Mouse (Mus musculus) limb, embryonic 11.5 days (tissue): Measurements from ENCODE around the gene Hmgcll1. TPM values are rescaled to one million over a fixed set of nuclear protein-coding genes. Genes with fewer than 3 reads are reported as not detected.

Experiments used
- ATAC-seq: fragments of 200-750 bp; cut with Nextera tagmentation; 2 replicates; pipeline ENCODE4 v1.8.0; 2017; ENCODE audit warnings: low read depth; ENCODE audit not compliant: insufficient number of reproducible peaks, low FRiP score, low TSS enrichment
- DNase-seq: peaks from one replicate; pipeline ENCODE4 v3.0.0-alpha.2; 2015; ENCODE audit warnings: low spot score
- H3K27ac ChIP-seq: fragments of 300-500 bp; sonication (generic); replicated peaks from 2 replicates; pipeline ENCODE4 v1.5.1; 2014; ENCODE audit warnings: low read depth, mild to moderate bottlenecking, low read length
- H3K27me3 ChIP-seq: fragments of 300-500 bp; sonication (generic); 2 replicates; pipeline ENCODE4 v1.6.1; 2014; ENCODE audit warnings: mild to moderate bottlenecking, low read length, mixed read lengths; ENCODE audit not compliant: control insufficient read depth, insufficient read depth
- H3K36me3 ChIP-seq: fragments of 300-500 bp; sonication (generic); 2 replicates; pipeline ENCODE4 v1.6.1; 2014; ENCODE audit warnings: mild to moderate bottlenecking, low read length, moderate library complexity, mixed read lengths; ENCODE audit not compliant: control insufficient read depth, insufficient read depth
- H3K4me1 ChIP-seq: fragments of 300-500 bp; sonication (generic); 2 replicates; pipeline ENCODE4 v1.6.1; 2014; ENCODE audit warnings: low read length, mixed read lengths; ENCODE audit not compliant: control insufficient read depth, insufficient read depth
- H3K4me2 ChIP-seq: fragments of 300-500 bp; sonication (generic); 2 replicates; pipeline ENCODE4 v1.6.1; 2014; ENCODE audit warnings: low read depth, mild to moderate bottlenecking, moderate library complexity; ENCODE audit not compliant: severe bottlenecking
- H3K4me3 ChIP-seq: fragments of 300-500 bp; sonication (generic); 2 replicates; pipeline ENCODE4 v1.5.1; 2014; ENCODE audit warnings: low read depth, low read length
- H3K9ac ChIP-seq: fragments of 300-500 bp; sonication (generic); 2 replicates; pipeline ENCODE4 v1.6.1; 2014; ENCODE audit warnings: mild to moderate bottlenecking, low read length
- H3K9me3 ChIP-seq: fragments of 300-500 bp; sonication (generic); 2 replicates; pipeline ENCODE4 v1.6.1; 2016; ENCODE audit warnings: low read length; ENCODE audit not compliant: control insufficient read depth
- WGBS: fragments of 180-500 bp; shearing (Covaris S2); extraction: QIAGEN DNeasy Blood & Tissue Kit; methylation state at CpG from one replicate; pipeline ENCODE4 v1.1.7; 2014; 5-methylcytosine and 5-hydroxymethylcytosine counted together
- polyA plus RNA-seq: library from polyadenylated mRNA; unstranded; fragments of >200 nt; fragmentation: Nextera tagmentation; extraction: Ambion mirVana; gene quantifications from 2 replicates; pipeline ENCODE4 v1.2.1, GENCODE M21; 2014

Hmgcll1 gene
- polyA plus RNA-seq, 1 experiment from 2014 or later, result 7.0 TPM

DNA sequence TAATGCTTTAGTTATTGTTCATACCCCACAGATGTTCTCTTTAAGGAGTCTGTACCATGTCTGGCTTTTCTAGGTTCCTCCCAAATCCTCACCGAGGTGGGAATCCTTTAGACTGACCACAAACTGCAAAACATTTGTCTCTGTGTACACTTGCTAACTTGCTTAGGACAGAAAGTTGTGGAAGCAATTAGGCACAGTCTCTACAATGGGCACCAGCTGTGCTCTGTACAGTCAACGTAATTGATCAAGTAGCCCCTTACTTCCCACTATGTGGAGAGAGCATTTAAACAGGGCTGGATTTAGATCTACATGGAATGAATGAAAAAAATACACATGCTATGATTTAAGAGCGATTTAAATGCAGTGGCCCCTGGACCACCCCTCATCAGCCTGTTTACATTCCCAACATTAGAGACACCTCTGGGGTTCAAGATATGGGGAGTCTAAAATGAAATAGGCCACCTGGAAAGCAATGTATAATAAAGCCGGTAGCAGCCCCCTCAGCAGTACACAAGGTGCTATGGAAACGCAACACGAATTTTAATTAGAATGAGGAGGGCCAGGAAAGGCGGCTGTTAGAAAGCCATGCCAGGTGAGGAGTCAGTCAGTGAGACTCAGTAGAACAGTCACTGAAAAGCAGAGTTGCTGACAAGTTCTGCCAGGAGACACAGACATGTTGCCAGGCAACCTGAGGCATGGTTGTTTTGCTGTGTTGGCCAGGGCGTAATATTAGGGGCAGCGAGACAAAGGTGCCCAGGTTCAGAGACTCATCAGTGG is 23.9 kb downstream of the Hmgcll1 start:
- Histone ChIP-seq H3K27ac (peak overlapping the region; percentile 51), H3K4me2 (no peak overlapping the region), H3K9me3 (no peaks in the 10 kb centered on the region), H3K36me3 (no peaks in the 10 kb centered on the region), H3K4me3 (no peak overlapping the region), H3K9ac (no peak overlapping the region), H3K27me3 (no peaks in the 10 kb centered on the region), H3K4me1 (peaks cover 26% of the 10 kb centered on the region)
- ATAC-seq (peak; percentile 70), DNase-seq (peak; percentile 43)
- WGBS, result 32% methylated on average over 9 of the region's 9 CpGs

DNA sequence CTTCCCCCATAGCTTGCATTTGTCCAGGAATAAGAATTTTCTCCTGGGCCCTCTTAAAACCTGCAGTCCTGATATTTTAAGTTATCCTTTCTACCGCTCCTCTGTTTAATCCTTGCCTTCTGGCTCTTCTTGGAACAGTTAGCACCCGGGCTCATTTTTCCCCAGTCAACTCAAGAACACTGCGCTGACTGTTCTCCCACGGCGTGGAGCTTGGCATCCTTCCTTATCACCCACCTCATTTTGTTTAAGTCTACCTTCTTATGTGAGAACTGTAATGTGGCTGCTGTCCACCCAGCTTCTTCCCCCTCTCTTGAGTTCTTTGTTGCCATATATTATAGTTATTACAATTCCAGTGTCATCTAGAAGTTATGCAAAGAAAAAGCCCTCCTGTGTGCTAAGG is 25.1 kb downstream of the Hmgcll1 start:
- H3K27ac ChIP-seq, result no peak overlapping the region
- no peaks in the 10 kb centered on the region for H3K27me3 ChIP-seq
- WGBS, result 85% methylated on average over 5 of the region's 5 CpGs
- no peaks in the 10 kb centered on the region for H3K36me3 ChIP-seq
- ATAC-seq, result no peak
- no peak overlapping the region for H3K4me3 ChIP-seq
- no peak overlapping the region for H3K4me2 ChIP-seq
- H3K9me3 ChIP-seq, result no peaks in the 10 kb centered on the region
- peaks cover 26% of the 10 kb centered on the region for H3K4me1 ChIP-seq
- H3K9ac ChIP-seq, result no peak overlapping the region
- DNase-seq, result no peak

DNA sequence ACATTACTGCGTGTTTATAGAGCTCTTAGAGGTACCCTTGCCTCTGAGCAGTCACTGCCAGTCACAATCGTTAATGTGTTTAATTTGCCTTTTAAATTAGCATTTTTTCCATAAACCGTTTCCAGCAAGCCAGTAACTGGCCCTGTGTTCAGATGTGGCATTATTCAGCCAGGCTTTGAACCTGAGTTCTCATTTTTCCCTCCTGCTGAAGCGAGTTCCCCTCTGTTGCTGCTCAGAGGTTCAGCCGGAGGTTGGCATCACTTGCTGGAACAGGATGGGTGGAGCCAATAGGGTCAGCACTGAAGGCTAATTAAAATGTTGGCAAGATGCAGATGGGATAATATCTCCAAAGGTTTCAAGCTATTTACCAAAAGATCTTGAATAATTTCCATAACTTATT is 28.7 kb downstream of the Hmgcll1 start:
- no peaks in the 10 kb centered on the region for H3K27me3 ChIP-seq
- H3K36me3 ChIP-seq, result no peaks in the 10 kb centered on the region
- DNase-seq, result no peak
- no peak overlapping the region for H3K27ac ChIP-seq
- no peak overlapping the region for H3K4me3 ChIP-seq
- 40% methylated on average over 5 of the region's 5 CpGs for WGBS
- ATAC-seq, result no peak
- peaks cover 14% of the 10 kb centered on the region for H3K4me1 ChIP-seq
- H3K4me2 ChIP-seq, result no peak overlapping the region
- no peak overlapping the region for H3K9ac ChIP-seq
- H3K9me3 ChIP-seq, result no peaks in the 10 kb centered on the region

DNA sequence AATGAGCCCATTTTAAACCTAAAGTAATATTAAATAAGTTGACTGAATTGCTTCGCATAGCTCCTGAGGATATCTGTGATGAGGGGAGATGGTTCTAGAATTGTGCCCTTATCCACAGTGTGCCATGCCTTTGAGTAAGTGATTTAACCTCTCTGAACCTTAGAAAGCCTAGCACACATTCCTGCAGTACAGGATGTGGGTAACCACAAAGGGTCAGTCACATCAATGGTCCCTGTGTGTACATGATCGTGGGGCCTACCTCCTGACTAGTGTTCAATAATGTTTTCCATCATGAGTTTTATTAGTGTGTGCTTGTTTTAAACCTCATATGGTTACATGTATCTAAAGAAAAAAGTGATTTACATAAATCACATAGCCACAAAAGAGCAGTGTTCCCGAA is 46.3 kb downstream of the Hmgcll1 start:
- 79% methylated on average over 3 of the region's 3 CpGs for WGBS
- H3K27ac ChIP-seq, result no peak overlapping the region

DNA sequence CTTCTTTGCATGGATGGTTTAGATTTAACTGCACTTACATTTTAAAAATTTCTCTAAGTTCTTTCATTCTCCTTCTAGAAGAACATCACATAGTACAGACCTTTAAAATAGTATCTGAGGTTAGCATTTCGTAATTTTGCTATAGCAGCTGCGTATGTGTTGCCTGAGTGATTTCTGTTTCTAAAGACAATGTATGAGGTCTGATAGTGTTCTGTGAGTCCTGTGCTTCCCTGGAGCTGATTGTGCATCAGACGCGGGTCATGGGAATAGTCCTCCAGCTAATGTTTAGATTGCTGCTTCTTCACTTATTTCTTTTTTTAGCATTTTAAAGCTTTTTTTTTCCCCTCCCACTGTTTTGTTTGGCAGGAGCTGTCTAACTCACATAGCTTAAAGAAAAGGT is 46.8 kb downstream of the Hmgcll1 start:
- 87% methylated on average over 4 of the region's 4 CpGs for WGBS
- no peak overlapping the region for H3K4me2 ChIP-seq
- no peaks in the 10 kb centered on the region for H3K27me3 ChIP-seq
- ATAC-seq, result no peak
- H3K4me1 ChIP-seq, result no peaks in the 10 kb centered on the region
- no peak for DNase-seq
- H3K36me3 ChIP-seq, result no peaks in the 10 kb centered on the region
- H3K27ac ChIP-seq, result no peak overlapping the region
- H3K9ac ChIP-seq, result no peak overlapping the region
- H3K9me3 ChIP-seq, result no peaks in the 10 kb centered on the region
- H3K4me3 ChIP-seq, result no peak overlapping the region

More for the DNA sequence above, 46.3 kb downstream of the Hmgcll1 start:
- no peaks in the 10 kb centered on the region for H3K9me3 ChIP-seq
- no peaks in the 10 kb centered on the region for H3K36me3 ChIP-seq
- no peak overlapping the region for H3K9ac ChIP-seq
- H3K4me2 ChIP-seq, result no peak overlapping the region
- no peak overlapping the region for H3K4me3 ChIP-seq
- ATAC-seq (0 out of 2 replicates have a peak, but pooled peaks have one; percentile 44), DNase-seq (no peak)
- no peaks in the 10 kb centered on the region for H3K27me3 ChIP-seq
- no peaks in the 10 kb centered on the region for H3K4me1 ChIP-seq

DNA sequence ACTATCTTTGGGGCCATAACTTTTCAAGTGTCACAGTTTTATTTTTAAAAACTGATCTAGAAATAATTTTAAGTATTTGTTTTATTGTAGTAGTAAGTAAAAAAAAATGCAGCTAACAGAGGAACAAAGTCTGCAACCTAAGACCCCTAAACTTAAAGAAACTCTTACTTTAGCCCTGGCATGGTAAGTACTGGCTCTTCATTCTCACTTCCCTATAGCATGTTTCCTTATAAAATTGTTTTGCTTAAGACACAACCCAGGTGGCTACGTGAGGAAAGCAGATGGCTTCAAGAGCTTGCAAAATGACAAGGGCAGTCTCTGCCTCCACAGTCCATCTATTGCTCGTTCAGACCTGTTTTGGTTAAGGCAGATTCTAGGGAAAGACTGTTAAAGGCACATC is 49.5 kb downstream of the Hmgcll1 start:
- no peak overlapping the region for H3K4me2 ChIP-seq
- WGBS, result 64% methylated on average over 2 of the region's 2 CpGs

DNA sequence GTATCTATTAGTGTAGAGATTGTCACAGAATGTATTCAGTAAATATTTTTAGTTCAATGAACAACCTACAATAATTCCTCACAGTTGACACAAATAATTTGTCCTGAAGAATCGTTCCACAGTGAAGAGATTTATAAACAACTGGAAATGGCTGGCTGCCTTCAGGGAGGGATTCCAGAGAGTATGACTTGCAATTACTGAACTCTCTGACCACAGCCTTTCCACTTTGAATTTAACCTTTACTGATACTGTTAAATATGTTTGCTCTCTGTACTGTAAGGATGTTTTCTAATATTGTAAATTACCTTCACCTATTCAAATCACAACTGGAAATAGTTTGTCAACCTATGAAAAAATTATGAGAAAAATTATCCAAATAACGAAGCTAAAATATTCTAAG is 76.9 kb downstream of the Hmgcll1 start:
- Histone ChIP-seq H3K36me3 (no peaks in the 10 kb centered on the region), H3K9ac (no peak overlapping the region), H3K4me1 (no peaks in the 10 kb centered on the region), H3K27me3 (no peaks in the 10 kb centered on the region), H3K4me3 (no peak overlapping the region), H3K27ac (no peak overlapping the region), H3K4me2 (no peak overlapping the region), H3K9me3 (no peaks in the 10 kb centered on the region)
- DNase-seq, result no peak
- no peak for ATAC-seq
- 82% methylated on average over 2 of the region's 2 CpGs for whole genome bisulfite sequencing

More for the DNA sequence above, 49.5 kb downstream of the Hmgcll1 start:
- DNase-seq (no peak), ATAC-seq (no peak)
- Histone ChIP-seq H3K4me1 (no peaks in the 10 kb centered on the region), H3K4me3 (no peak overlapping the region), H3K9me3 (no peaks in the 10 kb centered on the region), H3K36me3 (no peaks in the 10 kb centered on the region), H3K9ac (no peak overlapping the region), H3K27me3 (no peaks in the 10 kb centered on the region), H3K27ac (no peak overlapping the region)

DNA sequence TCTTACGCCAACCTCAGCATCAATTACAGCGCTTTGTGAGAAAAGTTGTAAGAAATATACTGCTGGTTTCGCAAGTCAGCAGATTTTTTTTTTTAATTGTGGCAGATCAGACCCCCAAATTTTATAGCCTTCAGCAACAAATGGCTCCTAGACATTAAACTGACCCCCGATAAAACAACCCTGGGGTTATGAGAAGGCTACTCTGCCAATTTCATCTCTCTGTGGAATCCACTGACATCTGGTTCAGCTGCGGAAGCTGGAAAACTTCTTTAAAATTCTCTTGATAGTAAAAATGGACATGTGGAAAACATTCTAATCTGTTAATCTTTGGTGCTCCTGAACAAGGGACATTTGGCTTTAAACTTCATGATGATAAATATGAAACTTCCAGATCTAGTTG is 82.6 kb downstream of the Hmgcll1 start:
- H3K27ac ChIP-seq, result no peak overlapping the region
- DNase-seq (no peak), ATAC-seq (no peak)
- H3K36me3 ChIP-seq, result no peaks in the 10 kb centered on the region
- no peak overlapping the region for H3K9ac ChIP-seq
- no peak overlapping the region for H3K4me3 ChIP-seq
- H3K9me3 ChIP-seq, result no peaks in the 10 kb centered on the region
- H3K27me3 ChIP-seq, result no peaks in the 10 kb centered on the region
- 66% methylated on average over 5 of the region's 5 CpGs for WGBS
- no peak overlapping the region for H3K4me2 ChIP-seq
- H3K4me1 ChIP-seq, result no peaks in the 10 kb centered on the region

DNA sequence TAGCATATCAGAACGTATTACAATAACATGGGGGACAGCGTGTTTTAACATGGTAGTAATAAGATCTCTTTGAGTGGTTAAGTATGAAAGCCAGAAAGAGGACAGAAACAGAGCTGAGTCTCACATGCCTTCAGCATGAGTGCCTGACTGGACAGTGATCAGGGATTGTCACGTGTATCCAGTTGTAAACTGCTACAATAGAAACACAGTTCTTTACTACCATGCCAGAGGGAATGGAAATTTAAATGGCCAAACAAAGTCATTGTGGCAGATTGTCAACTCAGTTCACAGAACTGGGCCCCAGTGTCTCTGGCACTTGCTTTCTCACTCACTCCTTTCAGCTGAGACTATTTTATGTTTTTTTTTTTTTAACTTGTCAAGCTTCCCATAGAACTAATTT is 85.3 kb downstream of the Hmgcll1 start:
- Histone ChIP-seq H3K4me1 (no peaks in the 10 kb centered on the region), H3K4me2 (no peak overlapping the region), H3K36me3 (no peaks in the 10 kb centered on the region), H3K4me3 (no peak overlapping the region), H3K9me3 (no peaks in the 10 kb centered on the region), H3K27me3 (no peaks in the 10 kb centered on the region), H3K27ac (no peak overlapping the region), H3K9ac (no peak overlapping the region)
- WGBS, result 91% methylated on average over 3 of the region's 3 CpGs
- no peak for ATAC-seq
- no peak for DNase-seq
